Comparison of ENCODE assay signal across 8 mouse cellular contexts in the genomic region with DNA sequence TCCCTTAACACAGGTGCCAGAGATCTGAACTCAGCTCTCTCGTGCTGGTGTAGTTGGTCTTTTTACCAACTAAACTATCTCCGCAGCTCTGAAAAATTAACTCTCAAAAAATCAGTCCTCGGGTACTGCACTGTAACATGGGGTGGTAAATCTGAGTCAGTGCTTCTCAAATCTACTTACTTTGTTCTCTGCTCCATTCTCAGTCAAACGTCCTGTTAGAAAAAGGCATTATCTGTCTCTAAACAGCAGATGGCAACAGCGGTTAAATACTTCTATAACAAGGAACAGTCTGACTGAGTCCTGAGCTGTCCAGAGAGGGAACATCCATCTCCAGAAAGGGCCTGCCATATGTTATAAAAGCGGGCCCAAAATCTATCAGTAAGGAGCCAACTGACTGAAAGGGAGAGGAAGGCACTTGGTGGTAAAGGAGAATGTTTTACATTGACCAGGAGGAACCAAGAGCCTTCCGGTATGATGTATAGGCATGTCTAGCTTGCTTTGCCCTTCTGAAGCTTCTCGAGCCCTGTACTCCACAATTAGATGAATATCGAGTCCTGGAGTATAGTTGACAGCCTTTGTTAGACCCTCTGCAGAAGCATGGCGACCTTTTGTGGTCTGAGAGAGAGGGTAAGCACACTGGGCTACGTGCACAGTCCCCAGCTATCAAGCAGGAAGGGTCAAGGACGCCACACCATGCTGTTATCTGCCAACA. TPM values are rescaled to one million over a fixed set of nuclear protein-coding genes. Genes with fewer than 3 reads are reported as not detected.
DNase-seq lines count a peak whose midpoint lies in the region; ATAC-seq and TF ChIP-seq lines count a peak whose summit lies in the region.
"Not testable (repeated sequence)": the region's sequence is repeated elsewhere in the genome, so short reads cannot be mapped to it uniquely, and the experiment has no call there.

Gene Mthfs, plus strand, starts transcription at position 324 of the 712 bp plus-strand sequence.

- not testable (repeated sequence) for H3K27me3 ChIP-seq in kidney, embryonic 15.5 days; limb, embryonic 14.5 days (ENCODE audit: control insufficient read depth, insufficient read depth, low read length); midbrain, embryonic 11.5 days (ENCODE audit: control insufficient read depth, insufficient read depth, low read length); stomach, embryonic 14.5 days (ENCODE audit: control insufficient read depth, insufficient read depth, low read length)

- not testable (repeated sequence) for H3K9me3 ChIP-seq in kidney, embryonic 15.5 days (replicated peaks); limb, embryonic 14.5 days (ENCODE audit: control insufficient read depth, low read length); midbrain, embryonic 11.5 days (ENCODE audit: control insufficient read depth, low read length); stomach, embryonic 14.5 days (ENCODE audit: control insufficient read depth, low read depth, low read length)

- intact Hi-C loops in heart, postnatal 36 days (cut with DNase I), result not testable (repeated sequence)

- H3K4me3 ChIP-seq in kidney, embryonic 15.5 days (replicated peaks), result peak within 1 kb of the TSS; percentile 39
- H3K4me3 ChIP-seq in limb, embryonic 14.5 days (replicated peaks; ENCODE audit: low read length), result peak within 1 kb of the TSS; percentile 31
- peak within 1 kb of the TSS; percentile 19; the same call in 1 of the 2 replicates for H3K4me3 ChIP-seq in midbrain, embryonic 11.5 days (ENCODE audit: low read depth, low read length)
- peak within 1 kb of the TSS; percentile 25 for H3K4me3 ChIP-seq in stomach, embryonic 14.5 days (ENCODE audit: low read depth, low read length)

- H3K4me2 ChIP-seq in kidney, embryonic 15.5 days, result peak within 1 kb of the TSS; percentile 53
- peak within 1 kb of the TSS; percentile 45 for H3K4me2 ChIP-seq in limb, embryonic 14.5 days (replicated peaks; ENCODE audit: low read depth, low read length, severe bottlenecking)
- H3K4me2 ChIP-seq in midbrain, embryonic 11.5 days, result peak within 1 kb of the TSS; percentile 32
- peak within 1 kb of the TSS; percentile 36 for H3K4me2 ChIP-seq in stomach, embryonic 14.5 days (replicated peaks; ENCODE audit: low read depth, low read length)

- peak; percentile 7 for DNase-seq in adipocyte (ENCODE audit: low spot score)
- peak; percentile 13 to 42 for DNase-seq in cerebellum, postnatal 25 days
- peak in 1 of 2 experiments; percentile 45 for DNase-seq in frontal cortex, adult 2 months (ENCODE audit: extremely low spot score in 1 of 2, low spot score in 1 of 2)
- DNase-seq in heart, postnatal 36 days; limb, embryonic 14.5 days (ENCODE audit: low spot score): not testable (repeated sequence)
- peak; percentile 85 for DNase-seq in midbrain, embryonic 11.5 days (ENCODE audit: low spot score, missing footprints)

- H3K4me1 ChIP-seq in kidney, embryonic 15.5 days; limb, embryonic 14.5 days (ENCODE audit: control insufficient read depth, insufficient read depth, low read length); midbrain, embryonic 11.5 days (ENCODE audit: control insufficient read depth, insufficient read depth, low read length); stomach, embryonic 14.5 days (ENCODE audit: control insufficient read depth, insufficient read depth, low read length): not testable (repeated sequence)

- H3K27ac ChIP-seq in kidney, embryonic 15.5 days, result peak within 1 kb of the TSS; percentile 81
- H3K27ac ChIP-seq in limb, embryonic 14.5 days (replicated peaks; ENCODE audit: low read depth, low read length), result peak within 1 kb of the TSS; percentile 68; the same call in 1 of the 2 replicates
- H3K27ac ChIP-seq in midbrain, embryonic 11.5 days (ENCODE audit: low read depth, low read length); stomach, embryonic 14.5 days (ENCODE audit: low read length): not testable (repeated sequence)

- not testable (repeated sequence) for H3K36me3 ChIP-seq in kidney, embryonic 15.5 days; limb, embryonic 14.5 days (ENCODE audit: control insufficient read depth, insufficient read depth, low read length); midbrain, embryonic 11.5 days (ENCODE audit: control insufficient read depth, insufficient read depth, low read length); stomach, embryonic 14.5 days (ENCODE audit: control insufficient read depth, insufficient read depth, low read length)

- 26% methylated on average over 9 of the region's 12 CpGs for WGBS in kidney, embryonic 15.5 days
- 29% methylated on average over 9 of the region's 12 CpGs for WGBS in limb, embryonic 14.5 days
- WGBS in midbrain, embryonic 11.5 days, result 31% methylated on average over 9 of the region's 12 CpGs
- 23% methylated on average over 9 of the region's 12 CpGs for WGBS in stomach, embryonic 14.5 days

- ATAC-seq in kidney, embryonic 15.5 days (replicated peaks; ENCODE audit: low FRiP score), result peak; percentile 69
- ATAC-seq in limb, embryonic 14.5 days (ENCODE audit: low FRiP score, low read depth), result peak; percentile 62
- ATAC-seq in midbrain, embryonic 11.5 days (ENCODE audit: low FRiP score), result peak; percentile 52
- peak; percentile 64 for ATAC-seq in stomach, embryonic 14.5 days (ENCODE audit: insufficient number of reproducible peaks, insufficient read depth, low FRiP score, low read depth)

- not testable (repeated sequence) for TF ChIP-seq POLR2A in limb, embryonic 14.5 days (IDR thresholded peaks at IDR 0.05; ENCODE audit: borderline replicate concordance, extremely low read depth, insufficient read depth, insufficient read length)

- H3K9ac ChIP-seq in kidney, embryonic 15.5 days; midbrain, embryonic 11.5 days (ENCODE audit: low read length); stomach, embryonic 14.5 days (replicated peaks; ENCODE audit: low read depth, low read length): not testable (repeated sequence)
- H3K9ac ChIP-seq in limb, embryonic 14.5 days (ENCODE audit: low read depth, low read length, severe bottlenecking), result peak within 1 kb of the TSS; percentile 36; the same call in 1 of the 2 replicates

RNA-seq across cellular contexts. Expression of gene Mthfs, which starts in this region (rescaled TPM):
- polyA plus RNA-seq in frontal cortex, adult 2 months (2012; rRNA removed), result 13.9 and 14.6 TPM in 2 replicates
- 10 to 100 TPM; 18.9 to 22.8 TPM for total RNA-seq in heart, postnatal 36 days (2021)
- polyA plus RNA-seq in kidney, embryonic 15.5 days (2015; fragmentation: Nextera tagmentation; extraction: Ambion mirVana), result 30.3 and 31.5 TPM in 2 replicates
- 16.3 and 20.1 TPM in 2 replicates for polyA plus RNA-seq in limb, embryonic 14.5 days (2012; rRNA removed)
- polyA plus RNA-seq in limb, embryonic 14.5 days (2014; fragmentation: Nextera tagmentation; extraction: Ambion mirVana), result 28.2 and 29.3 TPM in 2 replicates
- polyA plus RNA-seq in midbrain, embryonic 11.5 days (2014; fragmentation: Nextera tagmentation; extraction: Ambion mirVana), result 11.9 and 13.4 TPM in 2 replicates
- 24.0 and 26.4 TPM in 2 replicates for polyA plus RNA-seq in stomach, embryonic 14.5 days (2014; fragmentation: Nextera tagmentation; extraction: Ambion mirVana)
